Mouse (Mus musculus): ENCODE measurements around the gene Frat1. TPM values are rescaled to one million over a fixed set of nuclear protein-coding genes. Genes with fewer than 3 reads are reported as not detected.
A peak's percentile ranks its signal among the peaks of the same experiment; 100 is the strongest.
"Not testable (repeated sequence)": the region's sequence is repeated elsewhere in the genome, so short reads cannot be mapped to it uniquely, and the experiment has no call there.

Gene Frat1
- polyA plus RNA-seq, 1 experiment from 2014 or later = 2.4 TPM

- no peak overlapping the region for H3K9ac ChIP-seq (ENCODE audit: low read length)
- WGBS = 61% methylated on average over 5 of the region's 5 CpGs
- no peaks in the 10 kb centered on the region; the same call in 1 of the 2 replicates for H3K36me3 ChIP-seq (ENCODE audit: control insufficient read depth, insufficient read depth)
- ATAC-seq (replicated peaks; ENCODE audit: extremely low read depth, insufficient read depth, low FRiP score) = no peak
- H3K4me3 ChIP-seq (ENCODE audit: low read length) = no peak overlapping the region
- no peak overlapping the region for H3K4me2 ChIP-seq (ENCODE audit: low read depth, low read length)
- no peak overlapping the region for H3K27ac ChIP-seq (ENCODE audit: low read length)
- H3K9me3 ChIP-seq (replicated peaks; ENCODE audit: control insufficient read depth, low read length) = no peaks in the 10 kb centered on the region
- H3K4me1 ChIP-seq (ENCODE audit: control insufficient read depth, insufficient read depth, low read length) = peaks cover 6% of the 10 kb centered on the region; the same call in 1 of the 2 replicates
- no peaks in the 10 kb centered on the region for H3K27me3 ChIP-seq (ENCODE audit: control insufficient read depth, insufficient read depth, low read length)
Measured at GRCm38 (mm10) chr19:41857086-41857762, 27.5 kb downstream of the Frat1 start.

GRCm38 (mm10) chr19:41857816-41858310 is 28.1 kb downstream of the Frat1 start:
- Histone ChIP-seq H3K9me3 (replicated peaks; ENCODE audit: control insufficient read depth, low read length) (no peaks in the 10 kb centered on the region), H3K4me2 (ENCODE audit: low read depth, low read length) (no peak overlapping the region), H3K4me3 (ENCODE audit: low read length) (no peak overlapping the region), H3K36me3 (ENCODE audit: control insufficient read depth, insufficient read depth) (peaks cover 2% of the 10 kb centered on the region; the same call in 1 of the 2 replicates), H3K27ac (ENCODE audit: low read length) (no peak overlapping the region), H3K9ac (ENCODE audit: low read length) (no peak overlapping the region), H3K27me3 (ENCODE audit: control insufficient read depth, insufficient read depth, low read length) (no peaks in the 10 kb centered on the region), H3K4me1 (ENCODE audit: control insufficient read depth, insufficient read depth, low read length) (peaks cover 6% of the 10 kb centered on the region; the same call in 1 of the 2 replicates)
- 66% methylated on average over 3 of the region's 3 CpGs for WGBS
- ATAC-seq (replicated peaks; ENCODE audit: extremely low read depth, insufficient read depth, low FRiP score) = no peak

GRCm38 (mm10) chr19:41866707-41867106 is 36.9 kb downstream of the Frat1 start:
- peaks cover 21% of the 10 kb centered on the region for H3K36me3 ChIP-seq (ENCODE audit: control insufficient read depth, insufficient read depth)
- no peaks in the 10 kb centered on the region for H3K9me3 ChIP-seq (replicated peaks; ENCODE audit: control insufficient read depth, low read length)
- no peaks in the 10 kb centered on the region for H3K4me1 ChIP-seq (ENCODE audit: control insufficient read depth, insufficient read depth, low read length)
- H3K27me3 ChIP-seq (ENCODE audit: control insufficient read depth, insufficient read depth, low read length) = no peaks in the 10 kb centered on the region
- 86% methylated on average over 8 of the region's 8 CpGs for WGBS
- no peak overlapping the region for H3K9ac ChIP-seq (ENCODE audit: low read length)
- no peak for ATAC-seq (replicated peaks; ENCODE audit: extremely low read depth, insufficient read depth, low FRiP score)
- H3K4me2 ChIP-seq (ENCODE audit: low read depth, low read length) = no peak overlapping the region
- H3K27ac ChIP-seq (ENCODE audit: low read length) = no peak overlapping the region
- H3K4me3 ChIP-seq (ENCODE audit: low read length) = no peak overlapping the region

DNA sequence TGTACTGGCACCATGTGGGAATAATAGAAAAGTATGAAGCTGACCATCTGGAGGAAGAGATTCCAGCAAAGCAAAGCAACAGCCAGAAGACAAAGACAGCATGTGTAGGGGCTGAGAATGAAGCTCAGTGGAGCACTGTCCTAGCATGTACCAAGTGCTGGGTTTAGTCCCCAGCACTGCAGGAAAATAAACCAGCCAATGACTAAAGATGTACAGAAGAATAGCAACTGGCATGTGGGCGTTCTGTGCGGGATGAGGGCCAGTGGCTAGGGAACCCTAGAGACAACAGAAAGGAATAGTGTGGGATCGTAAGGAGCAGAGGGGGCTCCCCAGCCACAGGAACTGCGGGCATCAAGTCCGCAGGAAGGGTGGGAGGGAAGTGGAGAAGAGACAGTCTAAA is 39.5 kb downstream of the Frat1 start:
- Histone ChIP-seq H3K4me2 (ENCODE audit: low read depth, low read length) (no peak overlapping the region), H3K4me3 (ENCODE audit: low read length) (no peak overlapping the region), H3K9ac (ENCODE audit: low read length) (no peak overlapping the region), H3K9me3 (replicated peaks; ENCODE audit: control insufficient read depth, low read length) (no peaks in the 10 kb centered on the region), H3K4me1 (ENCODE audit: control insufficient read depth, insufficient read depth, low read length) (no peaks in the 10 kb centered on the region), H3K27me3 (ENCODE audit: control insufficient read depth, insufficient read depth, low read length) (no peaks in the 10 kb centered on the region), H3K27ac (ENCODE audit: low read length) (no peak overlapping the region), H3K36me3 (ENCODE audit: control insufficient read depth, insufficient read depth) (peaks cover 21% of the 10 kb centered on the region)
- ATAC-seq (replicated peaks; ENCODE audit: extremely low read depth, insufficient read depth, low FRiP score) = no peak
- whole genome bisulfite sequencing = 87% methylated on average over 5 of the region's 5 CpGs

DNA sequence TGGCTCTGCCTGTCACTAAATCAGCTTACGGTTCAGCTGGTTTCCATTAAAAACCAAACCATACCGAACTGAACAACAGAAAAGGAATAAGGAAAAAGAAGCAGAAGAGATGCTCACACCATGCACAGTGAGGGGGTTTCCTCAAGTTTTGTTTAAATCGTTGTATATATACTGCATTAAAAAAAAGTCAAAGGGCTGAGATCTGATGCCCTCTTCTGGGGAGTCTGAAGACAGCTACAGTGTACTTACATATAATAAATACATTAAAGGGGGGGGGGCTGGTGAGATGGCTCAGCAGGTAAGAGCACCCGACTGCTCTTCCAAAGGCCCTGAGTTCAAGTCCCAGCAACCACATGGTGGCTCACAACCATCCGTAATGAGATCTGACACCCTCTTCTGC is 40.2 kb downstream of the Frat1 start:
- not testable (repeated sequence) for H3K4me2 ChIP-seq (ENCODE audit: low read depth, low read length); H3K9ac ChIP-seq (ENCODE audit: low read length); H3K27ac ChIP-seq (ENCODE audit: low read length); H3K27me3 ChIP-seq (ENCODE audit: control insufficient read depth, insufficient read depth, low read length); H3K4me1 ChIP-seq (ENCODE audit: control insufficient read depth, insufficient read depth, low read length); H3K9me3 ChIP-seq (replicated peaks; ENCODE audit: control insufficient read depth, low read length); ATAC-seq (replicated peaks; ENCODE audit: extremely low read depth, insufficient read depth, low FRiP score); H3K4me3 ChIP-seq (ENCODE audit: low read length)
- H3K36me3 ChIP-seq (ENCODE audit: control insufficient read depth, insufficient read depth) = peaks cover 21% of the 10 kb centered on the region
- 82% methylated on average over 5 of the region's 5 CpGs for WGBS

- no peak overlapping the region for H3K4me3 ChIP-seq (ENCODE audit: low read length)
Measured at GRCm38 (mm10) chr19:41872285-41872684, 42.5 kb downstream of the Frat1 start.

GRCm38 (mm10) chr19:41874356-41874755 is 44.6 kb downstream of the Frat1 start:
- Histone ChIP-seq H3K36me3 (ENCODE audit: control insufficient read depth, insufficient read depth) (peaks cover 33% of the 10 kb centered on the region), H3K27ac (ENCODE audit: low read length) (no peak overlapping the region), H3K4me1 (ENCODE audit: control insufficient read depth, insufficient read depth, low read length) (no peaks in the 10 kb centered on the region), H3K4me2 (ENCODE audit: low read depth, low read length) (no peak overlapping the region), H3K9me3 (replicated peaks; ENCODE audit: control insufficient read depth, low read length) (no peaks in the 10 kb centered on the region), H3K9ac (ENCODE audit: low read length) (no peak overlapping the region), H3K27me3 (ENCODE audit: control insufficient read depth, insufficient read depth, low read length) (no peaks in the 10 kb centered on the region), H3K4me3 (ENCODE audit: low read length) (no peak overlapping the region)
- 0 out of 2 replicates have a peak, but pooled peaks have one; percentile 37 for ATAC-seq (replicated peaks; ENCODE audit: extremely low read depth, insufficient read depth, low FRiP score)
- 88% methylated on average over 14 of the region's 14 CpGs for WGBS

More at GRCm38 (mm10) chr19:41872285-41872684, 42.5 kb downstream of the Frat1 start:
- Histone ChIP-seq H3K9ac (ENCODE audit: low read length) (no peak overlapping the region), H3K27ac (ENCODE audit: low read length) (no peak overlapping the region), H3K9me3 (replicated peaks; ENCODE audit: control insufficient read depth, low read length) (no peaks in the 10 kb centered on the region), H3K4me1 (ENCODE audit: control insufficient read depth, insufficient read depth, low read length) (no peaks in the 10 kb centered on the region), H3K27me3 (ENCODE audit: control insufficient read depth, insufficient read depth, low read length) (no peaks in the 10 kb centered on the region), H3K4me2 (ENCODE audit: low read depth, low read length) (no peak overlapping the region), H3K36me3 (ENCODE audit: control insufficient read depth, insufficient read depth) (peaks cover 34% of the 10 kb centered on the region)
- 72% methylated on average over 2 of the region's 2 CpGs for WGBS
- ATAC-seq (replicated peaks; ENCODE audit: extremely low read depth, insufficient read depth, low FRiP score) = no peak

DNA sequence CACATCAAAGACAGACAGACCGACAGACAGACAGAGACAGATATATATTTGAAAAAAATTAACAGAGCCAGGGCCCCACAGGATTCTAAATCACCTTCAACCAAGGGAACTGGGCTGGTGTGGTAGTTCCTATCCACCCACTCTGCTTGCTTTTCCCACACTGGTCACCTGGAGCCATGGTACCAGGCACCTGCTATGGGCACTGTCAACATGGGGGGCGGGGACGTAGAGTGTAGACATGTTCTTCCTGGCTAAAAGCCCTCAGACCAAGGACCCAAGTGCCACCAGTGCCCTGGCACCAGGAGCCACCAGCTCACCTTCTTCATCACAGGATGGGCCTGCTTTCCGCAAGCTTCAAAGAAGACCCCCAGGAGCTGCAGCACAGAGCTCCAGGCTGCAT is 52.1 kb downstream of the Frat1 start:
- Histone ChIP-seq H3K9ac (ENCODE audit: low read length) (no peak overlapping the region), H3K4me1 (ENCODE audit: control insufficient read depth, insufficient read depth, low read length) (no peaks in the 10 kb centered on the region), H3K4me2 (ENCODE audit: low read depth, low read length) (no peak overlapping the region), H3K27me3 (ENCODE audit: control insufficient read depth, insufficient read depth, low read length) (no peaks in the 10 kb centered on the region), H3K27ac (ENCODE audit: low read length) (no peak overlapping the region), H3K36me3 (ENCODE audit: control insufficient read depth, insufficient read depth) (peaks cover 31% of the 10 kb centered on the region), H3K4me3 (ENCODE audit: low read length) (no peak overlapping the region), H3K9me3 (replicated peaks; ENCODE audit: control insufficient read depth, low read length) (no peaks in the 10 kb centered on the region)
- 98% methylated on average over 4 of the region's 4 CpGs for WGBS
- ATAC-seq (replicated peaks; ENCODE audit: extremely low read depth, insufficient read depth, low FRiP score) = no peak

All from heart, embryonic 16.5 days (tissue).